Mouse (Mus musculus): ENCODE measurements around the gene Chuk. TPM values are rescaled to one million over a fixed set of nuclear protein-coding genes. Genes with fewer than 3 reads are reported as not detected.
A peak's percentile ranks its signal among the peaks of the same experiment; 100 is the strongest.
"Not testable (repeated sequence)": the region's sequence is repeated elsewhere in the genome, so short reads cannot be mapped to it uniquely, and the experiment has no call there.

Gene Chuk
- total RNA-seq (2014; fragmentation: Nextera tagmentation) = 51.8 and 62.3 TPM in 2 replicates
- total RNA-seq (2017) = 66.0 and 75.8 TPM in 2 replicates

DNA sequence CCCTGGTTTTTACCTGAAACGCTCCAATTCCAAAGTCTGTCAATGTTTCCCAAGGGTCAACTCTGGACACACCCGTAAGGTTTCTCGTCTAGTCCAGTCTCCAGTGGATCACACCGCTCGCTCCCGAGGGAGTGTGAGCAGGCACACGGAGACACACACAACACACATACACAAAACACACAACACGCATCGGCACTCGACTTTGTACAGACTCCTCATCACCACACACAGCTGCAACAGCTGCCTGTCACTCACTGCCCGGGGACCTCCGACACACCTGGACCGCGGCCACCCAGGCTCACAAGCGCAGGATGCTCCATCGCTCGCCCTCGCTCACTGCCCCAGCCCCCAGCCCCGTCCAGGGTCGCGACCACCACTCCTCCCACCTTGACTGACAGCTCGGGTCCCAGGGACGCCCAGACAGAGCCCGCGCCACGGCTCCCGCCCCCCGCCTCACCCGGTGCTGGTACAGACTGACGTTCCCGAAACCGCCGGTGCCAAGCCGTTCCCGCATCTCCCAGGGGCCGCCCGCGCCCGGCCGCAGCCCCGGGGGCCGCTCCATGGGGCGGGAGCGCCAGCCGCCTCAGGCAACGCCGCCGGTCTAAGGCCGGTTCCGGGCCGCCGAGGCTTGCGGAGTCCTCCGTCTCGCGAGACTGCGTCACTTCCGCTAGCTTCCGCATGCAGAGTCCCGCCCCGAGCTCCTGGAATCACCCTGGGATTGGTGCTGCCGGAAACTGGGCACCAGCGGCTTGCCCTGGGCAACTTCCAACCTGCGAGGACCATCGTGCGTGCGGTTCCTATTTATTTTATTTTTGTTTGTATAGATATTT is at the start of gene Chuk:
Chuk (minus strand) TSS at position 650 of the 830 bp plus-strand sequence.
- ATAC-seq (replicated peaks; ENCODE audit: low FRiP score, low TSS enrichment, poor library complexity, severe bottlenecking) = peak; percentile 92

GRCm38 (mm10) chr19:44157005-44157404 is 49.7 kb upstream of the Chuk start:
- ATAC-seq (replicated peaks; ENCODE audit: low FRiP score, low TSS enrichment, poor library complexity, severe bottlenecking) = no peak

- ATAC-seq (replicated peaks; ENCODE audit: low FRiP score, low TSS enrichment, poor library complexity, severe bottlenecking) = no peak
Observed at GRCm38 (mm10) chr19:44153781-44154180, 46.5 kb upstream of the Chuk start.

GRCm38 (mm10) chr19:44148991-44149390 is 41.7 kb upstream of the Chuk start:
- ATAC-seq (replicated peaks; ENCODE audit: low FRiP score, low TSS enrichment, poor library complexity, severe bottlenecking) = no peak

GRCm38 (mm10) chr19:44148345-44148744 is 41.1 kb upstream of the Chuk start:
- no peak for ATAC-seq (replicated peaks; ENCODE audit: low FRiP score, low TSS enrichment, poor library complexity, severe bottlenecking)

DNA sequence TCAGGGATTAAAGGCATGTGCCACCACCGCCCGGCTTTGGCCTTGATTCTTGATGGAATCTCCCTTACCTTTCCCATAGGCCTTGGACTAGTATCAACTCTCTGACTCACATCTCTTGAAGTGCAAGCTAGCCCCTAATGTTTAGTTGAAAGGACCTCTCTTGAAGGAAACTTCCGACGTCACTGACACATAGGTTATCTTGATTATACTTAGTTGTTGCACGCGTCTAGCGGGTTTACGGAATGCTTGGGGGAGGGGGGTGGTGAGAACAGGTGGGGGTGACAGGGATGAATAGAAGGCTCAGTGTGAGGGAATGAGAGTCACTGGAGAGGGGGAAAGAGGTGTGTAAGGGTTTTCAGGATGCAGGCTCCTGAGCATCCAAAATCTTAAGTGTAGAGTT is 39.7 kb upstream of the Chuk start:
- no peak for ATAC-seq (replicated peaks; ENCODE audit: low FRiP score, low TSS enrichment, poor library complexity, severe bottlenecking)

- no peak for ATAC-seq (replicated peaks; ENCODE audit: low FRiP score, low TSS enrichment, poor library complexity, severe bottlenecking)
Observed at GRCm38 (mm10) chr19:44146568-44146879, 39.2 kb upstream of the Chuk start.

DNA sequence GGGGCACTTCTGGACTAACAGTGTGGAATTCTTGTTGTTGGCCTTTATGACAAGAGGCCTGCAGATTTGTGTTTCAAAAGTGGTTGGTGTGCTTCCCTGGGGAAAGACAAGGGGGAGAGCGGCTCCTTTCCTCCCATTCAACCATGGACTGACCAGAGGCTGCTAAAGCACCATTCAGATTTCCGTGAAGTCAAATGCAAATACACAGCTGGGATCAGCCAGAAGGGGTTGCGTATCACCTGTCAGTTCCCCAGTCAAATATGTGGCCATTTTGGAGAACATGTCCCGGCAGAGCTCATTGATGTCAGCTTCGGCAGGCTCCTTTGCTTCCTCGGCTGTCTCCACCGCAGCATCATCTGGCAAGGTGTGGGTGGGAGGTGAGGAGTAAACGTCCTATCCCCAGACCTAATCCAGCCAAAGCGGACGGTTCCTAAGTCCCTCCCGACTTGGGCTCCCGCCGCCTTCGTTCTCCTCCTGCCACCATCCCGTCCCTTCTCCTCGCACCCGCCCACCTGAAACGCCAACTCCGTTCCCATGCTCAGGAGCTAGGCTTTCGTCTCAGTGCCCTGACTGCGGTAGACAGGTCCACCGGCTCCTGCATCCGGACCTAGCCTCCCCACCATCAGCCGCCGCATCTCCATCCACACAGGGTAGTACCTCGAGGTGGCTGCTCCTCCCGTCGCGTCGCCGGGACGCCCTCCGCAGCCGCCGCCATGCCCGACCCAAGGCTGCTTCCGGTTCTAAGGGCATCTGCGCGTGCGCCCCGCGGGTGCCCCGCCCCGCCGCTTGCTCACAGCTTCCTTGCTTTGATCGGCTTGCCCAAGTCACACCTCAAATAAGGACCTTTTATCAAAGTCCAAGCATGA is 38.7 kb upstream of the Chuk start, which contains the start of gene Bloc1s2:
Bloc1s2 (minus strand) TSS at position 745 of the 866 bp plus-strand sequence.
- ATAC-seq (replicated peaks; ENCODE audit: low FRiP score, low TSS enrichment, poor library complexity, severe bottlenecking) = peak; percentile 92

DNA sequence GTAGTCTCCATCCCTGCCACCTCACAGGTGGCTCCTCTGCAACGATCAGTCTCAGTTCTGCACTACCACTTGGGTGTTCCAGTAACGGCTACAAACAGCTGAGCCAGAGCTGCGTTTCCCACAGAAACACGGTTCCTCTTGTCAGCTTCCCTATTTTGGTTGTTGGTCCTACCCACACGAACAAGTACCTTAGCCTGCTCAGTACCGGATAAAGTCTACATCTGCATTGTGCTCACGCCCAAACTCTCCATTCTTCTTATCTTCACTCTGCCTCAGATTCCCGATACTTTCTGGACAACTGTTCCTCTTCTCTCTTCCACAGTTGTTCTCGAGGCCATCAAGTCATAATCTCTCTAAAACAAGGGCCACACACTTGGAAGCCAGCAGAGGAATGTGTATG is 37.1 kb upstream of the Chuk start:
- ATAC-seq (replicated peaks; ENCODE audit: low FRiP score, low TSS enrichment, poor library complexity, severe bottlenecking) = no peak

- no peak for ATAC-seq (replicated peaks; ENCODE audit: low FRiP score, low TSS enrichment, poor library complexity, severe bottlenecking)
Observed at GRCm38 (mm10) chr19:44135960-44136485, 28.7 kb upstream of the Chuk start.

DNA sequence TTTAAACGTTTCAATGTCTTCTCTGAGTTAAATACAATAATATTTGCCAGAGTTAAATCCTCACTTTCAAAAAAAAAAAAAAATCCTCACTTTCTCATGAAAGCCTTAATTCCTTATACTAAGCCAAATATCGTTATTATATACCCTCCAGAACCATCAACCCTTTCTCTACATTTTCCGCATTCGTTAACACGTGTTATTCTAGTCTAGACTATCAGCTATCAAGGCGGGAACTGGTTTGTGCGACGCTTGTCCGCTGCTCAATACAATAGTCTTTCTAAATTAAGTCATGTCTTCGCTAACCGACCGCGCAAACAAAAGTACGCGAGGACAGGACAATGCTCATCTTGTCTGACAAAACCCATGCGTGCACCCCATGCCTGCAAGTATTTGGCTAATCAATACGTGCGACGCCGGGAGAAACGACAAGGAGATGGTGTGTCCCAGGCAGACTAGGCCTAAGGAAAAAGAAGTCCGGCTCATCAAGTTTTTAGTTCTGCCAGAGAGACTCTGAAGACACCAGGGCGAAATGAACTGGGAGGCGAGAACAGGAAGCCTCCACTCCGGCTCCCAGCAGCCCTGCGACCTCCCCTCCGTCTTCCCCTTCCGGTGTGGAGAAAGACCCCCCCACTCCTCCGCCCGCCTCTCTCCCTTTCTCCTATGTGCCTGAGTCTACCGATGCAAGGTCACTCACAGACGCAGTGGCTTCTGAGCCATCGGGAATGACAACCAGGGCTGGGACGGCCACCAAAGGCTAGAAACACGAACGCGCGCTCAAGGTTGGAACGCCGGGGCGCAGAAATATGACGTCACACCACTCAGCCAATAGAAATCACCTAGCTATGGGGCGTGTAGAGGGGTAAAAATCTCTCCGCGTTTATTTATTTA is 28.0 kb upstream of the Chuk start, which contains the start of gene Cwf19l1:
Cwf19l1 (minus strand) TSS at position 805 of the 888 bp plus-strand sequence.
- peak; percentile 91 for ATAC-seq (replicated peaks; ENCODE audit: low FRiP score, low TSS enrichment, poor library complexity, severe bottlenecking)

DNA sequence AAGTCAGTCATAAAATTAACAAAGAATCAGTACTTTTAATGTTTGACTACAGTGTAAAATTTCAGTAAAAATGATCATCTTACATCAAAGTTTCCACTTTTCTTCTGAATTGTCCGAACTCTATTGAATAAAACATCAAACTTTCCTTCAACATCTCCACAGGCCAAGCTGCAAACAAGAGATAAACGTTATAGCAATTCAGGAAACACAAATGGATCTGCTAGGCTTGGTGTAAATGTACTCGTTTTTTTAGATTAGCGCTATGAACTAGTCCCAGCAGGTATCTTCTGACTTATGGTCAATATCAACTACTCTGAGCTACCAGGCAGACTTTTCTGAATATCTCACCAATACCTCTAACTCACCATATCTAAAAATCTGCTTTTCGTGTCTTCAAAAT is 25.6 kb upstream of the Chuk start:
- no peak for ATAC-seq (replicated peaks; ENCODE audit: low FRiP score, low TSS enrichment, poor library complexity, severe bottlenecking)

- no peak for ATAC-seq (replicated peaks; ENCODE audit: low FRiP score, low TSS enrichment, poor library complexity, severe bottlenecking)
Observed at GRCm38 (mm10) chr19:44128560-44128959, 21.3 kb upstream of the Chuk start.

- ATAC-seq (replicated peaks; ENCODE audit: low FRiP score, low TSS enrichment, poor library complexity, severe bottlenecking) = no peak
Observed at GRCm38 (mm10) chr19:44127729-44128497, 20.6 kb upstream of the Chuk start.

- no peak for ATAC-seq (replicated peaks; ENCODE audit: low FRiP score, low TSS enrichment, poor library complexity, severe bottlenecking)
Observed at GRCm38 (mm10) chr19:44121137-44121536, 13.9 kb upstream of the Chuk start.

DNA sequence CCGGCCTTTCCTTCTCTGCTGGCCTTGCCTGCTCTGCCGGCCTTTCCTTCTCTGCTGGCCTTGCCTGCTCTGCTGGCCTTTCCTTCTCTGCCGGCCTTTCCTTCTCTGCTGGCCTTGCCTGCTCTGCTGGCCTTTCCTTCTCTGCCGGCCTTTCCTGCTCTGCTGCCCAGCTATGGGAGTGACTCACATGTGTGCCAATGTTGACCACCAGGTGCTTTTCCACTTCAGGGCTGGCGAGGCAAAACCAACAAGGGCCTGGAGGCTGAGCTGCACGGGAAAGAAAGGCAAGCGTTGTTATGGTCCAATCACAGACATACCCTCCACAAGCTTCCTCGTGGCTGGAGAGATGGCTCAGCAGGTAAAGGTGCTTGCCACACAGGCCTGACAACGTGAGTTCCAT is 13.4 kb upstream of the Chuk start:
- not testable (repeated sequence) for ATAC-seq (replicated peaks; ENCODE audit: low FRiP score, low TSS enrichment, poor library complexity, severe bottlenecking)

DNA sequence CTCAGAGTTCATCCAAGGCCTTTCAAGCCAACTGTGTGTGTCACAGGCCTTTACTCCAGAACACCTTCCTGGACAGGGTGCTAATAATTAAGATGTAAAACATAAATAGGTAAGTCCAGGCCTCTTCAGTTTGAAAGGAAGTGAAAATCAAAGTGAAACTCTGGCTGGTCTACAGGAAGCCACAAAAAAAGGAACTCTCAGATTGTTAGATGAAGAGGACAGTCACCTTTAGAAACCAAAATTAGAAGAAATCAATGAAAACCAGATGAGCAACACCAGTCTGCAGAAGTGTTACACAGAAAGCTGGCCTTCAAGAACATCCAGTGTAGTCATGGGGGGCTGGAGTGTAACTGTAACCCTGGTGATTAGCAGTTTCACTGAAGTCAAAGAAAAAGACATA is 10.5 kb upstream of the Chuk start:
- no peak for ATAC-seq (replicated peaks; ENCODE audit: low FRiP score, low TSS enrichment, poor library complexity, severe bottlenecking)

DNA sequence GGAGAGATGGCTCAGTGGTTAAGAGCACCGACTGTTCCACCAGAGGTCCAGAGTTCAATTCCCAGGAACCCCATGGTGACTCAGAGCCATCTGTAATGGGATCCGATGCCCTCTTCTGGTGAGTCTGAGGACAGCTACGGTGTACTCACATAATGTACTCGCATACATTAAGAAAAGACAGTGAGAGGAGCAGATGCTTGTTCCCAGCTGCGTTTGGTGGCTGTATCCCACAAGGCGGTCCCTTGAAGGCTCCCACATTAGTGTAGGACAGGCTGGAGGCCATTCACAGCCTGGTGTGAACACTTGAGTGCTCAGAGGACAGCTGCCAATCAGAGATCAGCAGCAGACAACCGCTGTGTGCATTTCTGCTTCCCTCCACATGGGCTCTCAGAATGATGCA is 4.4 kb upstream of the Chuk start:
- peak; percentile 59 for ATAC-seq (replicated peaks; ENCODE audit: low FRiP score, low TSS enrichment, poor library complexity, severe bottlenecking)

- ATAC-seq (replicated peaks; ENCODE audit: low FRiP score, low TSS enrichment, poor library complexity, severe bottlenecking) = no peak
Observed at GRCm38 (mm10) chr19:44110356-44110755, 3.1 kb upstream of the Chuk start.
